Mouse (Mus musculus) E14TG2a.4 (cell line): ENCODE results near the gene Hdgf.
A peak's percentile ranks its signal among the peaks of the same experiment; 100 is the strongest.
"Not testable (repeated sequence)": the region's sequence is repeated elsewhere in the genome, so short reads cannot be mapped to it uniquely, and the experiment has no call there.

Experiments used
- H3K27me3 ChIP-seq: 2 replicates; pipeline ENCODE4 v1.6.1; 2014; ENCODE audit warnings: low read length, control low read depth; ENCODE audit not compliant: insufficient read depth
- H3K36me3 ChIP-seq: 2 replicates; pipeline ENCODE4 v1.6.1; 2014; ENCODE audit warnings: low read length, control low read depth; ENCODE audit not compliant: insufficient read depth
- H3K4me1 ChIP-seq: replicated peaks from 2 replicates; pipeline ENCODE4 v1.6.1; 2014; ENCODE audit warnings: low read depth, low read length, control low read depth
- H3K4me3 ChIP-seq: replicated peaks from 2 replicates; pipeline ENCODE4 v1.5.1; 2014; ENCODE audit warnings: mild to moderate bottlenecking, low read length
- H3K9me3 ChIP-seq: 2 replicates; pipeline ENCODE4 v1.6.1; 2014; ENCODE audit warnings: low read length, control low read depth
- CTCF ChIP-seq: conservative IDR thresholded peaks from 2 replicates; pipeline ENCODE4 v1.5.1; 2014; ENCODE audit warnings: low read length
- NANOG ChIP-seq: IDR thresholded peaks from 2 replicates; pipeline ENCODE4 v1.6.1; 2014; ENCODE audit warnings: borderline replicate concordance, low read length, mixed read lengths
- POU5F1 ChIP-seq: IDR thresholded peaks from 2 replicates; pipeline ENCODE4 v1.6.1; 2014; ENCODE audit warnings: low read length, borderline replicate concordance

The Hdgf gene

DNA sequence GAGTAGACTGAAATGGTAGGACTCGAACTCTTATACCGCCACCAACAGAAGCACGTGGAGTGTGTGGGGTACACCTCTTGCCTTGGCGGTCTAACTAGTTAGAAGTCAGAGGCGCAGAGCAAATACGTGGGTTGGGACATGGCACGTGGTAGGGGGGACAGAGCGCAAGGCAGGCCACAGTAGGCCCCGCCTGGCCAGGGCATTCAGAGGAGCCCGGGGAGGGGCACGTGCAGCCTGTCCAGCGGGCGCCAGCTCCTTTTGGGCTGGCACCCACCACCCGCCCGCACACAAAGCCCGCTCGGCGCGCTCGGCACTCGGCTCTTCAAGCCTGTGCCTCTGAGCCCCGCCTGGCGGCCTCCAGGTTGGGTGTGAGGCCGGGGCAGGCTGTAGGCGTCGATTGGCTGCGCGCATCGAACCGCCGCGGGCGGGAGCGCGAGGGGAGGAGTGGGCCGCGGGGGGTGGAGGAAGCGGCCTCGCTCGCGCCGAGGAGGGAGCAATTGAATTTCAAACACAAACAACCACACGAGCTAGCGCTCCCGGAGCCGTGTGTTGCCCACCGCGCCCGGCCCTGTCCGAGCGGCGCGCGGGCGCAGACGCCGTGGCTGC lies at the start of gene Hdgf:
Gene Hdgf, plus strand, starts transcription at position 442 of the 606 bp plus-strand sequence.
- Histone ChIP-seq H3K4me3 (peak within 1 kb of the TSS; percentile 96), H3K4me1 (peaks cover 47% of the 10 kb centered on the region), H3K9me3 (no peaks in the 10 kb centered on the region), H3K36me3 (peaks cover 4% of the 10 kb centered on the region), H3K27me3 (no peaks in the 10 kb centered on the region)
- TF ChIP-seq POU5F1 = no peak
- no peak for TF ChIP-seq NANOG
- no peak for TF ChIP-seq CTCF

DNA sequence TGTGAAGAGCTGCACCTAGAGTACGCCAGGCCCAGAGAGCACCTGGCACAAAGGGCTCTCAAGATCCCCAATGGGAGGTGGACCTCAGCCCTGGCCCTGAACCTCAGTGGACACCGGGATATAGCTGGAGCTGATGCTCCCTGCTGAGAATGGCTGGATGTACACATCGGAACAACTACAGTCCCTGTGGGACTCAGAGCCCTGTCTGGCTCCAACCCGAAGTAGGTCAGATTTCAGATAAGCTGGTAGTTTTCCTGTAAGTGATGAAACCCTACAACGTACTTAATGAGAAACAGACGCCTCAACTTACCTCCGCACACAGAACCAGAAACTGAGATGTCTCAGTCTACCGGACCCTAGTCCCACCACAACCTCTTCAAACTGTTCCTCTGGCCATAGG lies 48.5 kb upstream of the Hdgf start:
- H3K4me3 ChIP-seq = no peak overlapping the region
- no peaks in the 10 kb centered on the region for H3K9me3 ChIP-seq
- H3K4me1 ChIP-seq = peaks cover 36% of the 10 kb centered on the region
- TF ChIP-seq POU5F1 (no peak), NANOG (no peak), CTCF (no peak)
- H3K36me3 ChIP-seq = peaks cover 65% of the 10 kb centered on the region
- H3K27me3 ChIP-seq = peaks cover 5% of the 10 kb centered on the region; the same call in 1 of the 2 replicates

DNA sequence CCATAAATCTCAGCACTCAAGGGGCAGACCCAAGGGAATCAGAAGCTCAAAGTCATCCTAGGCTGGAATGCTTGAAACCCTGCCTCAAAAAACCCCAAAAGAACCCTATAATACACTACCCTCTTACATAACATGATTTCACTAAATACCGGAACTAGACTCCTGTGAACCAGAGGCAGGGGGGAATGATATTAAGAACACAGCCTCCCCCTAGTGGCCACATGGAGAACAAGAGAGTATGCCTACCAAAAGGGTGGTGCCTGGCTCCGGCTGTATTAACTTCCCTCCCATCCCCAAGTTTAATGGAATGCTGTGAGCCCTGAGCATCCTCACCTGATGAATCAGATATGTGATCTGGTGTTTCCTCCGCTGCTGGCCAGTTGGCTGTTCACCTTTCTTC lies 46.3 kb upstream of the Hdgf start:
- Histone ChIP-seq H3K4me3 (no peak overlapping the region), H3K4me1 (peaks cover 52% of the 10 kb centered on the region), H3K36me3 (peaks cover 83% of the 10 kb centered on the region), H3K9me3 (no peaks in the 10 kb centered on the region), H3K27me3 (no peaks in the 10 kb centered on the region)
- peak; percentile 94 for TF ChIP-seq CTCF
- no peak for TF ChIP-seq NANOG

DNA sequence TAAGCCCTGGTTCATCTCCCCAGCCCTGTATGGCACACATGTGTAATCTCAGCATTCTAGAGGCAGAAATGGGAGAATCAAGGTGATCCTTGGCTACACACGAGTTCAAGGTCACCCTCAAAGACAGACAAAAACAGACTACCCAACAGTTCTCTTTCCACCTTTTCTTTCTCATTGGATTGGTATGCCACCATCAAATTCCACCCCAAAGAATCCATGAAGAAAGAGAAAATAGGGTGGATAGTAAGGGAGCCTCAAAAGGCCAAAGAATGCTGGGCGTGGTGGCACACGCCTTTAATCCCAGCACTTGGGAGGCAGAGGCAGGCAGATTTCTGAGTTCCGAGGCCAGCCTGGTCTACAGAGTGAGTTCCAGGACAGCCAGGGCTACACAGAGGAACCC lies 42.0 kb upstream of the Hdgf start:
- Histone ChIP-seq H3K4me1 (peaks cover 75% of the 10 kb centered on the region), H3K36me3 (peaks cover 95% of the 10 kb centered on the region)
- not testable (repeated sequence) for H3K9me3 ChIP-seq, H3K4me3 ChIP-seq, H3K27me3 ChIP-seq

DNA sequence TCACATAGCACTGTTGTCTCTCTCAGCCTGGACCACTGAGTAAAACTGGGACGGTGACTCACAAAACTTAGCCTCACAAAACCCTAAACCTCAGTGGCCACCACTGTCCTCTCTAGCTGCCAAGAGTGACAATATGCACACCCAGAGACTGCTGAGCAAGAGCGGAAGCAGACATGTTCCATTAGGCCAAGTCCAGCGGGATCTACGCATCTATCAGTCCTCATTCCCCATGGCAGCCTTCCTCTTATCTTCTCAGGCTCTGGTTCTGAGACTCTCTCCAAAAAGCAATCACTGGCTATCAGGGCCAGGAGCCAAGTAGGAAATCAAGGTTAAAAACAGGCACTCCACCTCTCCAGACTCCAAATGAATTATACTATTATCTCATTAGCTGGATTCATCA lies 28.4 kb upstream of the Hdgf start:
- Histone ChIP-seq H3K4me1 (peaks cover 19% of the 10 kb centered on the region), H3K36me3 (peaks cover 91% of the 10 kb centered on the region), H3K9me3 (no peaks in the 10 kb centered on the region), H3K27me3 (no peaks in the 10 kb centered on the region), H3K4me3 (no peak overlapping the region)
- TF ChIP-seq POU5F1 (no peak), CTCF (no peak), NANOG (no peak)

DNA sequence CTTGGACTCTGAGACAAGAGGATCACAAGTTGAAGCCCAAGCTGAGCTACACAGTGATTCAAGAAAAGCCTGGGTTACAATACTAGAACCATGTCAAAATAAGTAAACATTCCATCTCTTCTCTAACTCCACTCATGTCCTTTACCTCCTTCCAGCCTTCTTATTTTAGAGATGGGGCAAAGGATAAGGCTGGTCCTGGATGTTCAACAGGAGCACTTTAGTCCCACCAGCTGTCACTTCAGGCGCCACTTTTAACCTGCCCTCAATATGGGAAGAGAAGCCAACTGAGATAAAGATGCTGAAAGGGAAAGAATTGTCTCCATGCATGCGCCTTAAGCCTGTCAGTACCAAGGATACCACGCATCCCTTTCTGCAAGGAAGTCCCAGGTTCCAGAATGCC lies 21.8 kb upstream of the Hdgf start:
- Histone ChIP-seq H3K4me3 (peak overlapping the region; percentile 97), H3K36me3 (peaks cover 43% of the 10 kb centered on the region), H3K4me1 (peaks cover 35% of the 10 kb centered on the region), H3K27me3 (no peaks in the 10 kb centered on the region), H3K9me3 (no peaks in the 10 kb centered on the region)
- no peak for TF ChIP-seq CTCF
- TF ChIP-seq NANOG = no peak
- TF ChIP-seq POU5F1 = no peak

DNA sequence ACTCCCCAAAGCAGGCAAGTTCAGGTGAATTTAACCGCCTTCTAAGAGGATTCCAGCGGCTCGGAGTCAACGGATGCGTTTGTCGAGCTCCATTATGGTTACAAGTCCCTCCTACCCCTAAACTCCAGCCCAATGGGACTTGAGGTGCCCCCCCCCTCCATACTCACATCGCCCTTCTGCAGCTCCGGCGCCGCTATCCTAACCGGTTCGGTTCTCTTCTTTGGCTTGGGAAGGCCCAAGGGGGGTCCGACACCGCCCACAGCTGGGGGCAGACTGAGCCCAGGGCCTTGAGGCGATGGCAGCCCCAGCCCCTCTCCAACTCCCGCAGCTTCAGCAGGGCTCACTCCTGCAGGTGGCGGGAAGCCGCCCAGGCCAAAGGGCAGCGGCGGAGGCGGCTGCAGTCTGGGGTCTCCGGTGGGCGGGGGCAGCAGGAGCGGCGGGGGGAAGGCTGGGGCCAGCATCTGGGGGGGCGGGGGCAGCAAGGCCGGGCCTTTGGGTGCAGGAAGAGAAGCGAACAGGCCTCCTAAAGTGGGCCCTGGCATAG lies 21.3 kb upstream of the Hdgf start:
- no peak for TF ChIP-seq CTCF
- no peak for TF ChIP-seq POU5F1
- no peak for TF ChIP-seq NANOG
- Histone ChIP-seq H3K4me3 (peak overlapping the region; percentile 97), H3K9me3 (no peaks in the 10 kb centered on the region), H3K36me3 (peaks cover 41% of the 10 kb centered on the region), H3K27me3 (no peaks in the 10 kb centered on the region), H3K4me1 (peaks cover 36% of the 10 kb centered on the region)

DNA sequence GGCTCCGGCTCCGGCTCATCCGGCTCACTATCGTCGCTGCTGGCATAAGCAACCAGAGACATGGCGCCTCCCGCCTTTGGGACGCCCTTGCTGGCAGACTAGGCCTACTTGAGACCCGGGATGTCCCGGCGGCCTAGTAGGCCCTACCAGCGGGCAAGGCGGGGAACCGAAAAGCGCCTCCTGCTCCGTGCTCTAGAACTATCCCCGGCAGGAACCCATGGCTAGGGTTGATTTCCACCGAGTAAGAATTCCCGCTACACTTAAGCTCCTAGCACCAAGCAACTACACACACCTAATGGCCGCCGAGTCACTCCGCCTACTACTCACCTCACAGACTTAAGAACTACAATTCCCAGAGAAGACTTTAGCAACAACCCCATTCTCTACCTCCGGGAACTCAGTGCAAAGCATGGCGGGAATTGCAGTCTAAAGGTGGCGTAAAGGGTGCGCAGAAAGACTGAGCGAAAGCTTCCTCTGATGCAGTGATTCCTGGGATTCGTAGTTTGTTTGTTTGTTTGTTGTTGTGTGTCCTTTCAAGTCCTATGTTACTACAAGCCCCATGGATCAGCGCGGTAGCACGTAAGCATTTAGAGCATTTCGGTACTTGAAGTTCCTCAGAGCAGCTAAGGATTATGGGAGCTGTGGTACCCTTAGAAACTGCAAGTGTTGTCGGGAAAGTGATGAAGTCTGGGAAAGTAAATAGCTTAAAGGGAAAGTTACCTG lies 20.7 kb upstream of the Hdgf start, which contains the start of gene Prcc:
Gene Prcc, minus strand, starts transcription at position 328 of the 723 bp plus-strand sequence.
- Histone ChIP-seq H3K9me3 (no peaks in the 10 kb centered on the region), H3K4me3 (peak within 1 kb of the TSS; percentile 97), H3K27me3 (no peaks in the 10 kb centered on the region), H3K4me1 (peaks cover 36% of the 10 kb centered on the region), H3K36me3 (peaks cover 34% of the 10 kb centered on the region)
- TF ChIP-seq NANOG (no peak), CTCF (no peak), POU5F1 (no peak)
